In genomic region chr4:123193791-123194190, GRCm38 (mm10) we compare ENCODE assay signal across 32 mouse cellular contexts. TPM values are rescaled to one million over a fixed set of nuclear protein-coding genes. Genes with fewer than 3 reads are reported as not detected.
"Had no signal": no experiment of that assay in that cellular context is flagged by ENCODE, and none has a peak within 500 bp of the region (broad histone marks: within the 10 kb centered on the region; RNA-seq: fewer than 3 reads in every experiment).

No protein-coding gene starts in this region.

- H3K36me3 ChIP-seq: heart, embryonic 13.5 days; heart, embryonic 15.5 days; limb, embryonic 13.5 days; limb, embryonic 15.5 days; liver, embryonic 12.5 days had no signal

- H3K9me3 ChIP-seq: heart, embryonic 13.5 days; heart, embryonic 15.5 days; hindbrain, embryonic 13.5 days; hindbrain, embryonic 15.5 days; limb, embryonic 13.5 days; limb, embryonic 15.5 days; liver, embryonic 12.5 days had no signal

- H3K4me1 ChIP-seq: hindbrain, embryonic 13.5 days; hindbrain, embryonic 15.5 days; limb, embryonic 13.5 days; limb, embryonic 15.5 days; liver, embryonic 12.5 days had no signal

- H3K4me2 ChIP-seq: heart, embryonic 11.5 days; heart, embryonic 13.5 days; heart, embryonic 15.5 days; hindbrain, embryonic 13.5 days; hindbrain, embryonic 15.5 days; limb, embryonic 13.5 days; limb, embryonic 15.5 days; liver, embryonic 12.5 days had no signal

- H3K27ac ChIP-seq: heart, adult 2 months; heart, embryonic 13.5 days; heart, embryonic 15.5 days; hindbrain, embryonic 13.5 days; hindbrain, embryonic 15.5 days; hindbrain, postnatal 0 days; layer of hippocampus, adult 2 months; limb, embryonic 13.5 days; limb, embryonic 15.5 days; liver, embryonic 12.5 days; liver, embryonic 14.5 days had no signal

- ATAC-seq: hindbrain, postnatal 0 days; intestine, embryonic 16.5 days; liver, embryonic 12.5 days had no signal

- H3K4me3 ChIP-seq: heart, adult 2 months; heart, embryonic 13.5 days; heart, embryonic 15.5 days; hindbrain, embryonic 13.5 days; hindbrain, embryonic 15.5 days; layer of hippocampus, adult 2 months; limb, embryonic 13.5 days; limb, embryonic 15.5 days; liver, embryonic 12.5 days had no signal

- DNase-seq: gastrocnemius, postnatal 14 days; gastrocnemius, postnatal 36 days; heart, adult 11 months; heart, adult 2 months; heart, postnatal 14 days; heart, postnatal 36 days; kidney, adult 11 months; kidney, adult 8-10 months; kidney, postnatal 10 days; kidney, postnatal 25 days; kidney, postnatal 4 days; layer of hippocampus, postnatal 36 days; left cerebral cortex, postnatal 4 days had no signal

- H3K9ac ChIP-seq: heart, embryonic 13.5 days; heart, embryonic 15.5 days; hindbrain, embryonic 13.5 days; hindbrain, embryonic 15.5 days; limb, embryonic 13.5 days; limb, embryonic 15.5 days; liver, embryonic 12.5 days; liver, embryonic 14.5 days had no signal

RNA-seq across cellular contexts. Expression of gene Nt5c1a, which starts 7.5 kb away (rescaled TPM):
- total RNA-seq: hematopoietic stem cell, adult 5-6 weeks; liver, adult 2 months had no signal
- polyA plus RNA-seq: hindbrain, embryonic 11.5 days; hindbrain, embryonic 13.5 days; intestine, embryonic 14.5 days; intestine, embryonic 16.5 days; kidney, embryonic 14.5 days; limb, embryonic 11.5 days; limb, embryonic 13.5 days; limb, embryonic 15.5 days; liver, adult 2 months; liver, embryonic 12.5 days; liver, embryonic 14.5 days had no signal

RNA-seq across cellular contexts. Expression of gene Hpcal4, which starts 10.8 kb away (rescaled TPM):
- total RNA-seq: gastrocnemius, adult 18-20 months; gastrocnemius, postnatal 36 days; hematopoietic stem cell, adult 5-6 weeks; liver, adult 2 months had no signal
- polyA plus RNA-seq: liver, adult 2 months; liver, embryonic 14.5 days had no signal

RNA-seq across cellular contexts. Expression of gene Heyl, which starts 39.6 kb away (rescaled TPM):
- total RNA-seq: hematopoietic stem cell, adult 5-6 weeks had no signal
